Mouse (Mus musculus) cerebellum, postnatal 14 days (tissue): ENCODE measurements around the gene Anapc2.

Experiments
- DNase-seq, 2 experiments: peaks; one replicate each; pipeline ENCODE4 v3.0.0; 2021; ENCODE audit warnings: mixed read lengths in 2 of 2

The Anapc2 gene

GRCm38 (mm10) chr2:25271827-25272511 lies at the start of gene Anapc2, which contains the start of gene Ssna1:
Gene Anapc2 (plus strand): TSS chr2:25272478.
Gene Ssna1 (minus strand): TSS chr2:25272438.
- peak; percentile 98 to 99 for DNase-seq

- DNase-seq, result peak; percentile 73 to 81
These were observed 48.4 kb upstream of the Anapc2 start for GRCm38 (mm10) chr2:25223681-25224491.

GRCm38 (mm10) chr2:25224492-25224765 lies 47.8 kb upstream of the Anapc2 start, which contains the start of gene Tubb4b:
Gene Tubb4b (minus strand): TSS chr2:25224702.
- DNase-seq, result no peak

GRCm38 (mm10) chr2:25224766-25225752 lies 47.2 kb upstream of the Anapc2 start:
- peak; percentile 97 to 98 for DNase-seq

- peak in 1 of 2 experiments; percentile 12 for DNase-seq
These were observed 46.4 kb upstream of the Anapc2 start for GRCm38 (mm10) chr2:25225811-25226379.

GRCm38 (mm10) chr2:25226864-25227263 lies 45.4 kb upstream of the Anapc2 start:
- DNase-seq, result peak in 1 of 2 experiments; percentile 42

- DNase-seq, result no peak
These were observed 44.9 kb upstream of the Anapc2 start for GRCm38 (mm10) chr2:25227406-25227805.

GRCm38 (mm10) chr2:25228431-25228889 lies 43.8 kb upstream of the Anapc2 start:
- DNase-seq, result peak; percentile 89 to 92

- DNase-seq, result peak in 1 of 2 experiments; percentile 42
These were observed 43.2 kb upstream of the Anapc2 start for GRCm38 (mm10) chr2:25228995-25229530.

- no peak for DNase-seq
These were observed 42.7 kb upstream of the Anapc2 start for GRCm38 (mm10) chr2:25229582-25229981.

GRCm38 (mm10) chr2:25230581-25230980 lies 41.7 kb upstream of the Anapc2 start:
- DNase-seq, result no peak

GRCm38 (mm10) chr2:25231038-25231437 lies 41.2 kb upstream of the Anapc2 start:
- DNase-seq, result no peak

GRCm38 (mm10) chr2:25233421-25233820 lies 38.9 kb upstream of the Anapc2 start:
- DNase-seq, result no peak

- DNase-seq, result no peak
These were observed 38.2 kb upstream of the Anapc2 start, which contains the start of gene Slc34a3 for GRCm38 (mm10) chr2:25234050-25234449. Gene Slc34a3 (minus strand): TSS chr2:25234364.

GRCm38 (mm10) chr2:25234551-25235220 lies 37.6 kb upstream of the Anapc2 start:
- DNase-seq, result no peak

GRCm38 (mm10) chr2:25236614-25237013 lies 35.7 kb upstream of the Anapc2 start, which contains the start of gene Rnf224:
Gene Rnf224 (minus strand): TSS chr2:25236787.
- DNase-seq, result no peak

GRCm38 (mm10) chr2:25237522-25237921 lies 34.8 kb upstream of the Anapc2 start:
- DNase-seq, result no peak

- DNase-seq, result no peak
These were observed 34.2 kb upstream of the Anapc2 start for GRCm38 (mm10) chr2:25238106-25238505.

GRCm38 (mm10) chr2:25239766-25240165 lies 32.5 kb upstream of the Anapc2 start:
- DNase-seq, result no peak

- no peak for DNase-seq
These were observed 32.0 kb upstream of the Anapc2 start for GRCm38 (mm10) chr2:25240310-25240709.

GRCm38 (mm10) chr2:25240723-25241437 lies 31.4 kb upstream of the Anapc2 start:
- DNase-seq, result peak; percentile 69 to 74
